Mouse (Mus musculus): ENCODE measurements around the gene Atg4d.
"Not testable (repeated sequence)": the region's sequence is repeated elsewhere in the genome, so short reads cannot be mapped to it uniquely, and the experiment has no call there.

Atg4d gene

GRCm38 (mm10) chr9:21265000-21265561 lies at the start of gene Atg4d:
TSS of gene Atg4d (plus strand) at chr9:21265293.
- peak; percentile 96 to 97 for DNase-seq

GRCm38 (mm10) chr9:21216050-21216841 lies 48.8 kb upstream of the Atg4d start:
- no peak for DNase-seq

GRCm38 (mm10) chr9:21219820-21220219 lies 45.3 kb upstream of the Atg4d start:
- DNase-seq = no peak

DNA sequence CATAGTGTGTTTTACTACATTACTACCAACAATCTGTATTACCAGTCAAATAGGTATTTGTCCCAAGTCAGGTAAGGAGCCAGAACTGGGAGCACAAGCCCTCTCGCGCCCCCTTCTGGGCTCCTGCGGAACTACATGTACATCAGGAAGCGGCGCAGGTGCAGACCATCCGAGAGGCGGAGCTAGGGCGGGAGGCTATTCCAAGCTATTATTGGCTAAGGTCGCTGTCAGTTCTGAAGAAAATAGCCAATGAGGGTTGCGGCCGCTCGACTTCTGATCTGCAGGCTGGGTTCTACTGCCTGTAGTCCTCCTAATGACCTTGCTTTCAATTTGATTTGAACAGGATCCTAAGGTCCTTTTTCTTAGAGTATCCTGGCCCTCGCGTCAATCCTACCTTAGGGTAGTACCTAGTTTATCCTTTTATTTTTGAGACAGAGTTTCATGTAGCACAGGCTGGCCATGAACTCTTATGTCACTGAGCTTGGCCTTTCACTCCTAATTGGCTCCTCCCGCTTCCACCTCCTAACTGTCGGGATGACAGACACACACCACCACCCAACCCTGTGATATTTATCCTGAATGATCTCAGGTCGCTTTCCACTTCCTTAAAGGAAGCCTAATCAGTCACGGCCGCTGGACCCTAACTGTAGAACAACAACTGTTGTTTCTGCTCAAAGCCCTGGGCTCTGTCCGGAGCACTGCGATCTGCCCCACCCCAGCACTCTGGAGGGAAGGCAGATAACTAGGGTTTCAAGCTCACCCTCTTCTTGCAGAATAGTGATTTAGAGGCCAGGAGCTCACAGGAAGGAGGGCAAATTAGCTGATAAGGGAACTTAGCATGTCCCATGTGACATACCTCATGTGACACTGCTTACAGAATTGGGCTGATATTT lies 44.4 kb upstream of the Atg4d start:
- peak; percentile 85 to 89 for DNase-seq

- no peak for DNase-seq
Observed at GRCm38 (mm10) chr9:21221383-21221929, 43.6 kb upstream of the Atg4d start.

DNA sequence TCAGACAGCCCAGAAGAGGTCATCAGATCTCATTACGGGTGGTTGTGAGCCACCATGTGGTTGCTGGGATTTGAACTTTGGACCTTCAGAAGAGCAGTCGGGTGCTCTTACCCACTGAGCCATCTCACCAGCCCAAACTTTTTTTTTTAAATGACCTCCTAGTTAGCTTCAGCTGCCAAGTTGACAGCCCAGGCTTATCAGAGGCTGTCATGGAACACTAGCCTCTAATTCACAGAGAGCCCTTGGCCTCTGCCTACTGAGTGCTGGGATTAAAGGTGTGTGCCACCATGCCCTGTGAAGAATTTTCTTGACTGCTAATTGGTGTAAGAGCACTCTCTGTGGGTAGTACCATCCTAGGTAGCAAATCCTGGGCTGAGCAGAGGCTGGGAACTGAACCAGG lies 41.6 kb upstream of the Atg4d start:
- not testable (repeated sequence) for DNase-seq

- no peak for DNase-seq
Observed at GRCm38 (mm10) chr9:21223906-21224305, 41.2 kb upstream of the Atg4d start.

GRCm38 (mm10) chr9:21224576-21225414 lies 40.3 kb upstream of the Atg4d start:
- no peak for DNase-seq

- no peak for DNase-seq
Observed at GRCm38 (mm10) chr9:21225415-21225758, 39.7 kb upstream of the Atg4d start.

DNA sequence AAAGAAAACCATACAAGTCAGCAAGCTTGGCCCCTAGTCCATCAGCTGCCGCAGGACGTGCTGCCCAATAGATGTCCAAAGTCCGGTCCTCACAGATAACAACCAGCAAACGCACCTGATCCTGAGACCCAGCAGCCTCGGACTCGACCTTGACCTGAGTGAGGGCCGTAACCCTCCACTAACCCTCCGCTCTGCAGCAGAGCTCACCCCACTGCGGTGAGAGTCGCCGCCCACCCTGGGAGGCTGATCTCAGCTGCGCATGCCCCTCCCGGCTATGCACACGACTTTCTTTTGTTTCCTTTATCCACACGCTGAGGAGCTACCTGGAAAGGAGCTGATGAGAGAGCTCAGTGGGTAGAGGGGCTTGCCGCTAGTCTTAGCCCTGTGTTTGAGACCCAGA lies 37.8 kb upstream of the Atg4d start:
- peak in 1 of 2 experiments; percentile 39 for DNase-seq

DNA sequence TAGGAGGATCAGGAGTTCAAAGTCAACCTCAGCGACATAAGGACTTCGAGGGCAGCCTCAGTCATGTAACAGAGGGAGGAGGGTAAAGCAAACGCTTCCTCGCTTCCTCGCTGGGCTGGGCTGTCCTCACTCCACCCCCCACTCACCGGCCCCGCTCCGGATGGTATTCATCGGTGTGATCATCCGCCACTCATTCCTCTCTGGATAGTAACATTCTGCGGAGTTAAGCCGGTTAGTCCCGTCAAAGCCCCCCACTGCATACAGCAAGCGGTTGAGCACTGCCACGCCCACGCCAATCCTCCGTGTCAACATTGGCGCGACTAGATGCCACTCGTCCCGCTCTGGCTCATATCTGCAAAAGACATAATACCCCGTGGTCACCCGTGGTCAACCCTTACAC lies 33.5 kb upstream of the Atg4d start:
- no peak for DNase-seq

DNA sequence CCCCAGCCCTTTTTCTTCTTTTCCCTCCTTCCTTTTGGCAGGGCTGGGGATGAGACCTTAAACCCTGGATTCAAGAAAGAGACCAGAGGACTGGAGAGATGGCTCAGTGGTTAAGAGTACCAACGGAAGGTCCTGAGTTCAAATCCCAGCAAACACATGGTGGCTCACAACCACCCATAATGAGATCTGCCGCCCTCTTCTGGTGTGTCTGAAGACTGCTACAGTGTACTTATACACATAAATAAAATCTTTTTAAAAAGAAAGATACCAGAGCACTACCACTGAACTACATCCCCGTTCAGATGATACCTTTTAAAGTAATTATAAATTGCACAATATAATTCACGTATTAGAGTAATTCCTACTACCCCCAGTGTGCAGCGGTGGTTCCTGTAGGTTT lies 32.2 kb upstream of the Atg4d start:
- no peak for DNase-seq

DNA sequence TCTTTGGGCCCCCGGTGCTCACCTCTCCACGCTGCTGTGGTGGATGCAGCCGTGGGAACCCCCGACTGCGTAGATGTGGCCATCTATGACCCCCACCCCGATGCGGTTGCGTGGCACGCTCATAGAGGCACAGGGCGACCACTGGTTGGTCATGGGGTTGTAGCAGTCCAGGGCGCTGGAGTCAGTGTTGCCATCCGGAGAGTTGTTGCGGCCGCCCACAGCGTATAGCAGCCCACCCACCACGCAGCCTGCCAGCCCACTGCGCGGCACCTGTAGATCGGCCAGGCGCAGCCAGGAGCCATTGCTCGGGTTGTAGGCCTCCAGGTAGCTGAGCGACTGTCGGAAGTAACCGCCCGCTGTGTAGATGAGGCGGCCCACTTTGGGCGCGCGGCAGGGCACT lies 31.7 kb upstream of the Atg4d start:
- DNase-seq = no peak

GRCm38 (mm10) chr9:21233805-21234204 lies 31.3 kb upstream of the Atg4d start:
- no peak for DNase-seq

DNA sequence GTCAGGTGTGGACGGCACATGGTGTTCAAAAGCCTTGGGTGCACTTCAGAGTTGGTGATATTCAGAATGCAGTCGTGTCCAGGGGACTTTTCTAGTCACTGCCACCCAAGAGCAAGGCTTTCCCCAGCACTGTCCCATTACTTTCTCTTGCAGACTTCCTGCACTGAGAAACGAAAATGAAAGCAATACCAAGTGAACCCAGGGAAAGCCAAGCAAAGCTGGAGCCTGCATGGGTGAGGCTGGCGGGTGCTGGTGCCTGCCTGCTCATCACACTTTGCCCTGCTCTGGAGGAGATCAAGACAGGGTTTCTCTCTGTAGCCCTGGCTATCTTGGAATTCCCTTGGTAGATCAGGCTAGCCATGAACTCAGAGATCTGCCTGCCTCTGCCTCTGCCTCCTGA lies 29.8 kb upstream of the Atg4d start:
- no peak for DNase-seq

GRCm38 (mm10) chr9:21236991-21237367 lies 28.1 kb upstream of the Atg4d start:
- DNase-seq = no peak

DNA sequence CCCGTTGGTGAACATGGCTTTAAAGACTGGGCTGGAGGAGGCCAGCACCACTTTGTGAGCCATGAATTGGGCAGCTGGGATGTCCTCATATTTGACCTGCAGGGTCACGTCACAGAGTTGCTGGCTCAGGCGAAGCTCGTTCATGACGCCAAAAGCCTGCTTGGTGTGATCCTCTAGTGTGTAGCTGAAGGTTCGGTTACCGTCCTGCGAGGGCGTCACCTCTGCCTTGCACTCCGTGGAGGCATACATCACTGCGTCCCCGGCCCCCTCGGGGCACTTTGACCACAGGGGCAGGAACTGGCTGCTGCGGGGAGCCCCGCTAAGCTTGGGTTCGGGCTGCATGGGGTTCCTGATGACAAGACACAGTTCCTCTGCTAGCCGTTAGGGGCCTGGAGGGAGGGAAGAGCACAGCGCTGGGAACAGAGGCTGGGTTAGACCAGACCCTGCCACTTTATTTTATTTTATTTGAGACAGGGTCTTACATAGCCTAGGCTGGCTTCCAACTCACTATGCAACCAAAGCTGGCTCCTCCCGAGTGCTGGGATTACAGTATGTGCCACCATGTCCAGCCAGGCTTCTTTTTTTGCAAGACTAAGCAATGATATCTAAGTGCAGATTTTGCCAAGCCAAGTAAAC lies 27.6 kb upstream of the Atg4d start:
- peak; percentile 38 to 53 for DNase-seq

- no peak for DNase-seq
Observed at GRCm38 (mm10) chr9:21238004-21238732, 26.9 kb upstream of the Atg4d start.

DNA sequence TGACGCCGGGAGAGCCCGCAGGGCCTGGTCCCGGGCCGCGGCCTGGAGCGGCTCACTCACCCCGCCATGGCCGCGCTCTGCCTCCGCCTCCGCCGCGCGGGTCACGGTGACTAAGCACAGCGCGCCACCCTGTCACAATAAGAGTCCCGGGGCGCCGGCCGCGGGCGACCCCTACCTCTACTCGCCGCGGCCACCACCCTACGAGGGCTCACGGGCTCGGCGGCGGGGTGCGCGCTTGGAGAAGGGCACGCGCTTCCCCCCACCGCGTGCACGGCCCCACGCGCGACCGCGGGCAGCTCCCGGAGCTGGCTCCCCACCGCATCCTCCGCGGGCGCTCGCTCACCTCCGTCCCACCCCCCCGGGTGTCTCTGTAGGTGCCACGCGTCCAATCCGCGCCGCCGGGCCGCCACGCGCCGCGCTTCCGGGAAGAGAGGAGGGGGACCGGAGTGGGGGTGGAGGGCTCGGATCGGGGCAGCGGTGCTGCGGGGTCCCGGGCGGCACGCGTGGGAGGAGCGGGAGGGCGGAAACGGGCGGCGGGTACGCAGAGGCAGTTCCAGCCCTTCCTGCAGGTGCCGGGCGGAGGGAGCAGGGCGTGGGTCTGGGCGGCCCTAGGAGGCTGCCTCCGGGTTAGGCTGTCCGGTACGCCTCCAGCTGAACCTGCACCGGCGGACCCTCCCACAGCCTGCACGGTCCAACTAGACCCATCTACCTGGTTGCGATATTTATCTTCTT lies 26.2 kb upstream of the Atg4d start, which contains the start of gene Keap1:
Gene Keap1 (minus strand): TSS at position 629 of the 732 bp plus-strand sequence.
- peak; percentile 82 to 88 for DNase-seq

GRCm38 (mm10) chr9:21239465-21239848 lies 25.6 kb upstream of the Atg4d start:
- no peak for DNase-seq

Data from thymus, adult 18-20 months (tissue).